Mouse (Mus musculus) myocyte (in vitro differentiated cells): ENCODE results near the gene Cgas.

Experiments
- CEBPB ChIP-seq: IDR thresholded peaks from 2 replicates; pipeline ENCODE4 v1.6.1; 2011; ENCODE audit warnings: mild to moderate bottlenecking, moderate library complexity; ENCODE audit not compliant: poor library complexity, insufficient read depth, severe bottlenecking
- E2F4 ChIP-seq: IDR thresholded peaks from one replicate; pipeline ENCODE4 v1.6.1; 2011; ENCODE audit warnings: mild to moderate bottlenecking, control low read depth, moderate library complexity; ENCODE audit not compliant: insufficient read depth
- MAX ChIP-seq: IDR thresholded peaks from one replicate; pipeline ENCODE4 v1.6.1; 2011; ENCODE audit warnings: low read depth, mild to moderate bottlenecking, control low read depth
- MYOD1 ChIP-seq, 3 experiments: IDR thresholded peaks; one replicate each; pipeline ENCODE4 v1.6.1; 2011; ENCODE audit warnings: control low read depth in 2 of 3, low read depth in 2 of 3, mild to moderate bottlenecking in 2 of 3, moderate library complexity in 1 of 3; ENCODE audit not compliant: insufficient read length in 2 of 3, control insufficient read depth in 1 of 3
- MYOG ChIP-seq, 3 experiments: IDR thresholded peaks; one replicate each; pipeline ENCODE4 v1.6.1; 2011; ENCODE audit warnings: control low read depth in 2 of 3, low read depth in 2 of 3, mild to moderate bottlenecking in 2 of 3; ENCODE audit not compliant: insufficient read length in 2 of 3, control insufficient read depth in 1 of 3, insufficient read depth in 1 of 3
- POLR2A ChIP-seq: IDR thresholded peaks from one replicate; pipeline ENCODE4 v1.6.1; 2011; ENCODE audit warnings: low read depth, mild to moderate bottlenecking, control low read depth, moderate library complexity; ENCODE audit not compliant: insufficient read length
- POLR2AphosphoS2 ChIP-seq: IDR thresholded peaks from one replicate; pipeline ENCODE4 v1.6.1; 2011; ENCODE audit warnings: low read depth, control low read depth; ENCODE audit not compliant: insufficient read length
- REST ChIP-seq: IDR thresholded peaks from one replicate; pipeline ENCODE4 v1.6.1; 2011; ENCODE audit warnings: mild to moderate bottlenecking, control low read depth, moderate library complexity; ENCODE audit not compliant: insufficient read depth, insufficient read length
- TCF12 ChIP-seq: IDR thresholded peaks from one replicate; pipeline ENCODE4 v1.6.1; 2011; ENCODE audit warnings: mild to moderate bottlenecking, control low read depth; ENCODE audit not compliant: poor library complexity, insufficient read depth, severe bottlenecking
- USF1 ChIP-seq: IDR thresholded peaks from one replicate; pipeline ENCODE4 v1.6.1; 2011; ENCODE audit warnings: low read depth, mild to moderate bottlenecking, control low read depth, moderate library complexity

- TF ChIP-seq MAX (no peak), POLR2A (no peak), E2F4 (no peak), CEBPB (no peak), REST (no peak), TCF12 (no peak), POLR2AphosphoS2 (no peak), MYOD1 (IDR thresholded peaks at IDR 0.05; ENCODE audit: control insufficient read depth in 1 of 3, insufficient read length in 2 of 3, low read depth in 2 of 3) (no peak), MYOG (IDR thresholded peaks at IDR 0.05; ENCODE audit: control insufficient read depth in 1 of 3, insufficient read depth in 1 of 3, insufficient read length in 2 of 3, low read depth in 2 of 3) (no peak), USF1 (no peak)
Measured at GRCm38 (mm10) chr9:78428870-78429432, 14.1 kb downstream of the Cgas start.
